Mouse (Mus musculus) midbrain, embryonic 16.5 days (tissue): ENCODE data around the gene Pfkfb2. TPM values are rescaled to one million over a fixed set of nuclear protein-coding genes. Genes with fewer than 3 reads are reported as not detected.
"Not testable (repeated sequence)": the region's sequence is repeated elsewhere in the genome, so short reads cannot be mapped to it uniquely, and the experiment has no call there.

Experiments used
- ATAC-seq: fragments of 200-750 bp; cut with Nextera tagmentation; 2 replicates; pipeline ENCODE4 v1.8.0; 2017; ENCODE audit warnings: moderate TSS enrichment
- H3K27ac ChIP-seq: fragments of 300-500 bp; sonication (generic); 2 replicates; pipeline ENCODE4 v1.5.1; 2014; ENCODE audit warnings: mild to moderate bottlenecking, low read length, mixed read lengths
- H3K27me3 ChIP-seq: fragments of 300-500 bp; sonication (generic); 2 replicates; pipeline ENCODE4 v1.6.1; 2014; ENCODE audit warnings: low read depth, low read length, mixed read lengths; ENCODE audit not compliant: control insufficient read depth, insufficient read depth
- H3K36me3 ChIP-seq: fragments of 300-500 bp; sonication (generic); 2 replicates; pipeline ENCODE4 v1.6.1; 2014; ENCODE audit warnings: mild to moderate bottlenecking, low read length, moderate library complexity, mixed read lengths; ENCODE audit not compliant: control insufficient read depth, insufficient read depth
- H3K4me1 ChIP-seq: fragments of 300-500 bp; sonication (generic); 2 replicates; pipeline ENCODE4 v1.6.1; 2014; ENCODE audit warnings: mild to moderate bottlenecking, low read length, mixed read lengths; ENCODE audit not compliant: control insufficient read depth, insufficient read depth
- H3K4me2 ChIP-seq: fragments of 300-500 bp; sonication (generic); 2 replicates; pipeline ENCODE4 v1.6.1; 2014; ENCODE audit warnings: mild to moderate bottlenecking, low read length, mixed read lengths
- H3K4me3 ChIP-seq: fragments of 300-500 bp; sonication (generic); 2 replicates; pipeline ENCODE4 v1.5.1; 2014; ENCODE audit warnings: low read depth, mild to moderate bottlenecking, low read length, moderate library complexity, mixed read lengths
- H3K9ac ChIP-seq: fragments of 300-500 bp; sonication (generic); 2 replicates; pipeline ENCODE4 v1.6.1; 2014; ENCODE audit warnings: low read depth, low read length, mixed read lengths
- H3K9me3 ChIP-seq: fragments of 300-500 bp; sonication (generic); replicated peaks from 2 replicates; pipeline ENCODE4 v1.6.1; 2014; ENCODE audit warnings: mild to moderate bottlenecking, low read length, mixed read lengths; ENCODE audit not compliant: control insufficient read depth, poor library complexity, severe bottlenecking
- WGBS: fragments of 180-500 bp; shearing (Covaris S2); extraction: QIAGEN DNeasy Blood & Tissue Kit; methylation state at CpG from one replicate; pipeline ENCODE4 v1.1.7; 2014; 5-methylcytosine and 5-hydroxymethylcytosine counted together
- polyA plus RNA-seq: library from polyadenylated mRNA; unstranded; fragments of >200 nt; fragmentation: Nextera tagmentation; extraction: Ambion mirVana; gene quantifications from 2 replicates; pipeline ENCODE4 v1.2.1, GENCODE M21; 2015

Gene Pfkfb2
- polyA plus RNA-seq, 1 experiment from 2014 or later = 24.1 TPM

- 69% methylated on average over 6 of the region's 6 CpGs for WGBS
- Histone ChIP-seq H3K27ac (no peak overlapping the region), H3K4me3 (no peak overlapping the region), H3K9me3 (no peaks in the 10 kb centered on the region), H3K27me3 (no peaks in the 10 kb centered on the region), H3K9ac (no peak overlapping the region), H3K4me2 (no peak overlapping the region), H3K36me3 (no peaks in the 10 kb centered on the region), H3K4me1 (no peaks in the 10 kb centered on the region)
- no peak for ATAC-seq
These were observed 47.2 kb downstream of the Pfkfb2 start for GRCm38 (mm10) chr1:130681656-130682413.

DNA sequence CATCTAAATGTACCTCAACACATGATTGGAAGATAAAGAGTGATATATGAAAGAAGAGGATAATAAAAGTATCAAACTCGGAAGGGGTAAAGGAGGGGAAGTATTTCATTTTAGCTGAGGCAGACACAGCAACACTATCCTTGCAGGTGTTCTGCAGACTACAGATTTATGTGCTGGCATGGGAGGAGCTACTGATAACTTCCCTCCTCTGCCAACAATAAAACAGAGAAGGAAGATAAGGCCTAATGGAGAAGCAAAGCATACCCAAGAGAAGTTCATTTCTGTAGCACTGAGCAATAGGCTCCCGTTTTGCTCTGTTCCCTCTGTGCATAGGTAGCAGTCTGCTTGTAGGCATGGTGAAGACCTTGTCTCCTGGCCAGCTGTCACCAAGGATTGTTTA is 48.0 kb downstream of the Pfkfb2 start:
- 83% methylated on average over 2 of the region's 2 CpGs for WGBS
- Histone ChIP-seq H3K9ac (no peak overlapping the region), H3K9me3 (no peaks in the 10 kb centered on the region), H3K4me1 (no peaks in the 10 kb centered on the region), H3K27ac (no peak overlapping the region), H3K4me3 (no peak overlapping the region), H3K36me3 (no peaks in the 10 kb centered on the region), H3K4me2 (no peak overlapping the region), H3K27me3 (no peaks in the 10 kb centered on the region)
- ATAC-seq = no peak

DNA sequence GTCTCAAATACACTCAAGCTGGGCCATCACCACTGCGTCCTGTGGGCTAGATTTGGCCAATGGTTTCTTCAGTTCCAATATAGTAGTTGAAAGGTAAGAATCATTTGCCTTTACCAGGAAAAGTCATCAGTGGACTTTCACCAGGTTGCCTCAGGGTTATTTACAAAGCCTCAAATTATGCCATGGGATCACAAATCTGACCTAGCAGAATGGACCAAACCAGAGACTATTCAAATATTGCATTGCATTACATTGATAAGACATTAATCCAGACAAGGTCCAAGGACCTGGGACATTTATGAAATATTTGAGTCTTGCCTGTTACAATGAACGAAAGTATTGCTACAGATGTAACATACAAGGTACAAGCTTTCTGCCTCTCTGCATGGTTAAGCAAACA is 50.5 kb downstream of the Pfkfb2 start:
- no peak for ATAC-seq
- H3K4me2 ChIP-seq = no peak overlapping the region
- H3K27ac ChIP-seq = no peak overlapping the region
- H3K27me3 ChIP-seq = no peaks in the 10 kb centered on the region
- WGBS = 91% methylated on average over 2 of the region's 2 CpGs
- H3K4me1 ChIP-seq = no peaks in the 10 kb centered on the region
- no peaks in the 10 kb centered on the region for H3K36me3 ChIP-seq
- H3K4me3 ChIP-seq = no peak overlapping the region
- H3K9me3 ChIP-seq = no peaks in the 10 kb centered on the region
- H3K9ac ChIP-seq = no peak overlapping the region

- not testable (repeated sequence) for ATAC-seq, H3K9ac ChIP-seq, H3K27me3 ChIP-seq, H3K4me2 ChIP-seq, H3K27ac ChIP-seq, H3K4me3 ChIP-seq, H3K9me3 ChIP-seq, H3K36me3 ChIP-seq, H3K4me1 ChIP-seq
- WGBS = 87% methylated on average over 5 of the region's 5 CpGs
These were observed 65.5 kb downstream of the Pfkfb2 start for GRCm38 (mm10) chr1:130663576-130663975.

GRCm38 (mm10) chr1:130661454-130661853 is 67.6 kb downstream of the Pfkfb2 start, which contains the start of gene C4bp:
Gene C4bp, minus strand, starts transcription at chr1:130661632.
- Histone ChIP-seq H3K27me3 (no peaks in the 10 kb centered on the region), H3K27ac (no peak within 1 kb of the TSS), H3K4me2 (no peak within 1 kb of the TSS), H3K9ac (no peak within 1 kb of the TSS), H3K36me3 (no peaks in the 10 kb centered on the region), H3K4me1 (no peaks in the 10 kb centered on the region), H3K9me3 (no peaks in the 10 kb centered on the region), H3K4me3 (no peak within 1 kb of the TSS)
- WGBS = 91% methylated on average over 3 of the region's 3 CpGs
- no peak for ATAC-seq

GRCm38 (mm10) chr1:130659641-130660040 is 69.4 kb downstream of the Pfkfb2 start:
- not testable (repeated sequence) for H3K9me3 ChIP-seq, H3K27ac ChIP-seq, ATAC-seq, H3K4me2 ChIP-seq, H3K9ac ChIP-seq, H3K36me3 ChIP-seq, H3K4me3 ChIP-seq, H3K27me3 ChIP-seq, H3K4me1 ChIP-seq
- 50% methylated on average over 5 of the region's 5 CpGs for WGBS

GRCm38 (mm10) chr1:130644103-130644502 is 85.0 kb downstream of the Pfkfb2 start:
- Histone ChIP-seq H3K9ac (no peak overlapping the region), H3K4me2 (no peak overlapping the region), H3K4me1 (peaks cover 6% of the 10 kb centered on the region), H3K9me3 (no peaks in the 10 kb centered on the region), H3K27ac (no peak overlapping the region), H3K4me3 (no peak overlapping the region), H3K27me3 (no peaks in the 10 kb centered on the region), H3K36me3 (no peaks in the 10 kb centered on the region)
- ATAC-seq = peak; percentile 86; the same call in 1 of the 2 replicates
- 44% methylated on average over 4 of the region's 4 CpGs for WGBS

DNA sequence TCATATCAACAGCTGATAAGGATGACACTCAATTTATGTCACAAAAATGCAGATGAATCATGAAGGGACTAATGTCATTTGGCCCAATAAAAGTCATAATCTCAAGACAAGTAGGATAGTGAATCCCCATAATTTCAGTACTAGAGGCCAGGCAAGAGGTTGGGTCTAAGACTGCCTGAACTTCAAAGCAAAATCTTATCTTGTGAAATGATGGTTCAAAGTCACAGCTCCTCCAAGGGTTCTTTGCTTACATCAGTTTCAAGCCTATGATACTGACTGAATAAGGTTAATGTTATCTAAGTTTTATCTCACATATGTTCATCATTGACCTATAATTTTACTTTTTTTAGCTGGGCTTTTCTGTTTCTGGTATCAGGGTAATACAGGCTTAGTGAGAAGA is 88.1 kb downstream of the Pfkfb2 start:
- Histone ChIP-seq H3K36me3 (no peaks in the 10 kb centered on the region), H3K9ac (no peak overlapping the region), H3K4me3 (no peak overlapping the region), H3K27me3 (no peaks in the 10 kb centered on the region), H3K27ac (no peak overlapping the region), H3K4me1 (peaks cover 6% of the 10 kb centered on the region), H3K9me3 (no peaks in the 10 kb centered on the region), H3K4me2 (no peak overlapping the region)
- ATAC-seq = no peak
